Mouse (Mus musculus): Measurements from ENCODE around the gene Hist1h1t. TPM values are rescaled to one million over a fixed set of nuclear protein-coding genes. Genes with fewer than 3 reads are reported as not detected.
"Not testable (repeated sequence)": the region's sequence is repeated elsewhere in the genome, so short reads cannot be mapped to it uniquely, and the experiment has no call there.

Gene Hist1h1t
- polyA plus RNA-seq, 1 experiment from 2014 or later = not detected

DNA sequence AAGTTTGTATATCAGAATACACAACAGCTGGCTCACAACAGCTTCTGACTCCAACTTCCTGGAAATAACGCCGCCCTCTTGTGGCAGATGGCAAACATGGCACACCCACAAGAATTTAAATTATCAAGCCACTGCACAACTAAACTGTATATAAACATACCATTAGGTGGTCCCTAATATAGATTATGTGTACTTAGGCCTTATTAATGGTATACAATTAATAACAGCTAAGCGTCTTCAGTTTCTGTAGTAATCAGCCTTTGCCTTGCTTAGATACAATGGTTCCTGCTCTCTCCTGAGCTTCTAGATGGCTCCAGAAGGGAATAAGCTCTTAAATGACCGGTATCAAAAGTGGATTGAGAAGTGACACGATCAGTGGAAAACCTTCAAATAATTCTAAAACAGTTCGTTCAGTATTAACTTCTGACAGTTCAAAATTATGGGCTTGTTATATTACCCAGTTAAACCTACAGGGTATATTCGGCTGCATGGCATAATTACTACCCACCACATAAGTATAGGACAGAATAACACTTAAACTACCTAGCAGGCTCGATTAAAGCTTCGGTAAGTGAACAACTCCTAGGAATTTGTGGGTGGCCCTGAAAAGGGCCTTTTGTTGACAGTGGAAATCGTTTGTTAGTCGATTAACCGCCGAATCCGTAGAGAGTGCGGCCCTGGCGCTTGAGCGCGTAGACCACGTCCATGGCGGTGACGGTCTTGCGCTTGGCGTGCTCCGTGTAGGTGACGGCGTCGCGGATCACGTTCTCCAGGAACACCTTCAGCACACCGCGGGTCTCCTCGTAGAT is 2.1 kb downstream of the Hist1h1t start:
- H3K27ac ChIP-seq (ENCODE audit: low read depth, low read length) = peak overlapping the region; percentile 94
- under 1% methylated on average over 24 of the region's 32 CpGs for WGBS
- H3K9ac ChIP-seq (ENCODE audit: low read depth, low read length) = peak overlapping the region; percentile 76
- H3K36me3 ChIP-seq (ENCODE audit: control insufficient read depth, insufficient read depth, low read length) = no peaks in the 10 kb centered on the region
- peak; percentile 20; the same call in 1 of the 2 replicates for ATAC-seq (ENCODE audit: low FRiP score, low TSS enrichment)
- H3K4me2 ChIP-seq (replicated peaks; ENCODE audit: low read depth, low read length) = peak overlapping the region; percentile 74
- H3K27me3 ChIP-seq (ENCODE audit: control insufficient read depth, insufficient read depth, low read length) = no peaks in the 10 kb centered on the region
- 0 out of 2 replicates have a peak, but pooled peaks cover 6% of the 10 kb centered on the region for H3K4me1 ChIP-seq (ENCODE audit: control insufficient read depth, insufficient read depth, low read length)
- no peaks in the 10 kb centered on the region for H3K9me3 ChIP-seq (ENCODE audit: control insufficient read depth, low read length)
- peak overlapping the region; percentile 45 for H3K4me3 ChIP-seq (ENCODE audit: low read length)

DNA sequence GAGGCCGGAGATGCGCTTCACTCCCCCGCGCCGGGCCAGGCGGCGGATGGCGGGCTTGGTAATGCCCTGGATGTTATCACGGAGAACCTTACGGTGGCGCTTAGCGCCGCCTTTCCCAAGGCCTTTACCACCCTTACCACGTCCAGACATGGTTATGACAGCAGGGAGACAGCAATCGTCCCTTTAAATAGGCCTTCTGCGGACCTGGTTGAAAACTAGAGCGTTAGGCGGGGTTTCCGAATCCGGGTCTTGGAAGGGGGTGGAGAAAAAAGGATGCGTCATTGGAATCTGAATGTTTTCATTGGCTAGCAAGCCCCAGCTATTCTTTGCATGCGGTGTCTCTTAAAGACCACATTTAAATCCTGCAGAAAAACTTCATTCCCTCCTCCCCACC is 2.7 kb downstream of the Hist1h1t start, which contains the start of gene Hist1h4c:
Gene Hist1h4c (minus strand): TSS at position 155 of the 394 bp plus-strand sequence.
- ATAC-seq (ENCODE audit: low FRiP score, low TSS enrichment) = peak; percentile 97
- no peaks in the 10 kb centered on the region for H3K9me3 ChIP-seq (ENCODE audit: control insufficient read depth, low read length)
- peak within 1 kb of the TSS; percentile 74 for H3K4me2 ChIP-seq (replicated peaks; ENCODE audit: low read depth, low read length)
- H3K27me3 ChIP-seq (ENCODE audit: control insufficient read depth, insufficient read depth, low read length) = no peaks in the 10 kb centered on the region
- H3K27ac ChIP-seq (ENCODE audit: low read depth, low read length) = peak within 1 kb of the TSS; percentile 94
- H3K36me3 ChIP-seq (ENCODE audit: control insufficient read depth, insufficient read depth, low read length) = no peaks in the 10 kb centered on the region
- peak within 1 kb of the TSS; percentile 76 for H3K9ac ChIP-seq (ENCODE audit: low read depth, low read length)
- H3K4me3 ChIP-seq (ENCODE audit: low read length) = peak within 1 kb of the TSS; percentile 45
- H3K4me1 ChIP-seq (ENCODE audit: control insufficient read depth, insufficient read depth, low read length) = 0 out of 2 replicates have a peak, but pooled peaks cover 6% of the 10 kb centered on the region
- under 1% methylated on average over 14 of the region's 22 CpGs for WGBS

DNA sequence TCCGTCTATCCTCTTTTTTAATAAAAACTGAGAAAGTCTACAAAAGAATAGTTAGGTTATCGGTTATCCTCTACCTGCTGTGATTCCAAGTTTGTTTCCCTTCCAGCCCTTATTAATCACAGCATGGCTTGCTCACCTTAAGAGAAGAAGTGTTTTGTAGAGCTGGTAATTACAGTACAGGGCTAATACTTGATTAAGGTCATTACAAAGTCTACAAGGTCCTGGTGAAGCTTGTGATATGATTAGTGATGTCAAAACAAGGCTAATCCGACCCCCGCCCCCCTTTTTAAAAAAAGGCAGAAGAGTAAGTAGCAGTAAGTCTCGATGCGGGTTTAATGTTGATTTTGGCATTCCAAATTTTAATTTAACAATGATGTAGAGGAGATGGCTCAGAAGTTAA is 3.4 kb downstream of the Hist1h1t start:
- no peak overlapping the region for H3K9ac ChIP-seq (ENCODE audit: low read depth, low read length)
- H3K27me3 ChIP-seq (ENCODE audit: control insufficient read depth, insufficient read depth, low read length) = no peaks in the 10 kb centered on the region
- H3K4me1 ChIP-seq (ENCODE audit: control insufficient read depth, insufficient read depth, low read length) = 0 out of 2 replicates have a peak, but pooled peaks cover 6% of the 10 kb centered on the region
- 0 out of 2 replicates have a peak overlapping the region, but pooled peaks have one; percentile 23 for H3K4me2 ChIP-seq (replicated peaks; ENCODE audit: low read depth, low read length)
- no peaks in the 10 kb centered on the region for H3K36me3 ChIP-seq (ENCODE audit: control insufficient read depth, insufficient read depth, low read length)
- peak overlapping the region; percentile 65 for H3K27ac ChIP-seq (ENCODE audit: low read depth, low read length)
- no peaks in the 10 kb centered on the region for H3K9me3 ChIP-seq (ENCODE audit: control insufficient read depth, low read length)
- no peak overlapping the region for H3K4me3 ChIP-seq (ENCODE audit: low read length)
- WGBS = 72% methylated on average over 6 of the region's 6 CpGs
- ATAC-seq (ENCODE audit: low FRiP score, low TSS enrichment) = no peak

DNA sequence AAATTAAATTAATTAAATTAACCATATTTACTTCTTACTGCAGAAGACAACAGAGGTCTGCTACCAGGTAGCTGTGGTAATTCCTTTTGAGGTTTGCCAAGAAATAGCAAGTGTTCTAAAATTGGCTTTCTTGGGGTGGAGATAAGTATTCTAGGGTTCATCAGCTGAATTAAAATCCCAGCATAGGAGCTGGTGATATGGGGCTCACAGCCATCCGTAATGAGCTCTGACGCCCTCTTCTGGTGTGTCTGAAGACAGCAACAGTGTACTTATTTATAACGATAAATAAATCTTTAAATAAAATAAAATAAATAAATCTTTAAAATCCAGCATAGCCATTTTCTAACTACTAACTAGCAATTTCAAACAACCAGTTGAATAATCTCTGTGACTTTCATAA is 4.2 kb downstream of the Hist1h1t start:
- Histone ChIP-seq H3K27me3 (ENCODE audit: control insufficient read depth, insufficient read depth, low read length) (no peaks in the 10 kb centered on the region), H3K36me3 (ENCODE audit: control insufficient read depth, insufficient read depth, low read length) (no peaks in the 10 kb centered on the region), H3K9ac (ENCODE audit: low read depth, low read length) (no peak overlapping the region), H3K9me3 (ENCODE audit: control insufficient read depth, low read length) (no peaks in the 10 kb centered on the region), H3K27ac (ENCODE audit: low read depth, low read length) (no peak overlapping the region), H3K4me3 (ENCODE audit: low read length) (no peak overlapping the region), H3K4me1 (ENCODE audit: control insufficient read depth, insufficient read depth, low read length) (0 out of 2 replicates have a peak, but pooled peaks cover 6% of the 10 kb centered on the region), H3K4me2 (replicated peaks; ENCODE audit: low read depth, low read length) (no peak overlapping the region)
- ATAC-seq (ENCODE audit: low FRiP score, low TSS enrichment) = no peak
- 76% methylated on average over 3 of the region's 3 CpGs for WGBS

DNA sequence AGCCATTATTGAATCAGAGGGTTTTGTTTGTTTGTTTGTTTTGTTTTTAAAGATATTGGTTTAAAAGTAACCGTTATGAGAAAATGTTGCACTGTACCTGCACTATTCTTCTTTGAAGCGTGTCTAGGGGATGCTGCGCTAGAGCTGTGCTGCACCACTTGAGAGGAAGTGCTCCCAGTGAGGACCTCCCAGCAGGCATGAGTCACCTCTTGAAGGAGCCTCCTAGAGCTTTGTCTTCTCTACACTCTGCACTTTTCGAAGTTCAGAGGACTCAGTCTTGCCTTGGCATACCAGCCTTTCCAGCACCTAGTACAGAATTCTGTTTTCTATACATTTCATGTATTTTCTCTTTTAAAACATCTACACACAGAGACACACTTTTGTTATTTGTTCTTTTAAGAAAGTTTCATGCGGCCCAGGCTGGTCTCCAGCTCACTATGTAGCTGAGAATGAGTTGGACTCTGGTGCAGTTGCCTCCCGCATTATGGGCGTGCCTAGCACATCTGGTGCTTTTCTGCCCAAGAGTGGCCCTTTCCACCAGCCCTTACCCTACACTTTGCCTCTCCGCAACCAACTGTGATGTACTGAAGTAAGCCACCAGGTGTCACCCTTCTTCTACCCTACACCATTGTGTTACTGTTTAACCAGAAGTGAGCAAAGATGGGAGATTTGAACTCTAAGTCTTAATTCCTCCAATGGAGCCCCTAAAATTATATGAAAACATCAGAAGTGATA is 5.3 kb downstream of the Hist1h1t start:
- Histone ChIP-seq H3K27me3 (ENCODE audit: control insufficient read depth, insufficient read depth, low read length) (no peaks in the 10 kb centered on the region), H3K9ac (ENCODE audit: low read depth, low read length) (no peak overlapping the region), H3K9me3 (ENCODE audit: control insufficient read depth, low read length) (no peaks in the 10 kb centered on the region), H3K4me1 (ENCODE audit: control insufficient read depth, insufficient read depth, low read length) (0 out of 2 replicates have a peak, but pooled peaks cover 2% of the 10 kb centered on the region), H3K36me3 (ENCODE audit: control insufficient read depth, insufficient read depth, low read length) (no peaks in the 10 kb centered on the region), H3K27ac (ENCODE audit: low read depth, low read length) (no peak overlapping the region), H3K4me3 (ENCODE audit: low read length) (no peak overlapping the region), H3K4me2 (replicated peaks; ENCODE audit: low read depth, low read length) (no peak overlapping the region)
- 25% methylated on average over 8 of the region's 8 CpGs for WGBS
- peak; percentile 65 for ATAC-seq (ENCODE audit: low FRiP score, low TSS enrichment)

DNA sequence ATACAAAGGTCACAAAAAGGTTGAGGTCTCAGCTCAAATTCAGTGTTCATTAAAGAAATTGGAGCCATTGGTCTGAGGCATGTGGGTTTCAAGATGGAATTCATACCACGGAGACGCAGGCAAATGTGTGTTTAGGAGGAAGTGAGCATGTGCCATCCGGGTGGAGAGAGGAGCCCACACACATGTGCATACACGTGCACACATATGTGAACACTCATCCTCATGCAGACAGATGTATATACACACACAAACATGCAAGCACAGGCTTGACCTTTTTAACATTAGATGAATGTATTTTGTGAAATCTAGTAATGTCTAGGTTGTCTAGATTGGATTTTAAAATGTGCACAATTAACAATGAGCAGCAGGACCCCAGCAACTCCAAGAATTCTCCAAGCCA is 6.6 kb downstream of the Hist1h1t start:
- H3K36me3 ChIP-seq (ENCODE audit: control insufficient read depth, insufficient read depth, low read length) = no peaks in the 10 kb centered on the region
- H3K4me2 ChIP-seq (replicated peaks; ENCODE audit: low read depth, low read length) = no peak overlapping the region
- H3K27me3 ChIP-seq (ENCODE audit: control insufficient read depth, insufficient read depth, low read length) = no peaks in the 10 kb centered on the region
- 78% methylated on average over 4 of the region's 4 CpGs for WGBS
- no peak overlapping the region for H3K4me3 ChIP-seq (ENCODE audit: low read length)
- ATAC-seq (ENCODE audit: low FRiP score, low TSS enrichment) = no peak
- H3K9ac ChIP-seq (ENCODE audit: low read depth, low read length) = no peak overlapping the region
- H3K27ac ChIP-seq (ENCODE audit: low read depth, low read length) = no peak overlapping the region
- no peaks in the 10 kb centered on the region for H3K9me3 ChIP-seq (ENCODE audit: control insufficient read depth, low read length)
- H3K4me1 ChIP-seq (ENCODE audit: control insufficient read depth, insufficient read depth, low read length) = no peaks in the 10 kb centered on the region

DNA sequence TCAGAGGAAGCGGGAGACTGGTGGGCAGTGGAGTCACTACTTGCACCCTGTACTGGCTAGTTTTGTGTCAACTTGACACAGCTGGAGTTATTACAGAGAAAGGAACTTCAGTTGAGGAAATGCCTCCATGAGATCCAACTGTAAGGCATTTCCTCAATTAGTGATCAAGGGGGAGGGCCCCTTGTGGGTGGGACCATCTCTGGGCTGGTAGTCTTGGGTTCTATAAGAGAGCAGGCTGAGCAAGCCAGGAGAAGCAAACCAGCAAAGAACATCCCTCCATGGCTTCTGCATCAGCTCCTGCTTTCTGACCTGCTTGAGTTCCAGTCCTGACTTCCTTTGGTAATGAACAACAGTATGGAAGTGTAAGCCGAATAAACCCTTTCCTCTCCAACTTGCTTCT is 7.2 kb downstream of the Hist1h1t start:
- H3K9me3 ChIP-seq (ENCODE audit: control insufficient read depth, low read length); H3K27me3 ChIP-seq (ENCODE audit: control insufficient read depth, insufficient read depth, low read length); ATAC-seq (ENCODE audit: low FRiP score, low TSS enrichment); H3K4me2 ChIP-seq (replicated peaks; ENCODE audit: low read depth, low read length); H3K27ac ChIP-seq (ENCODE audit: low read depth, low read length); H3K4me1 ChIP-seq (ENCODE audit: control insufficient read depth, insufficient read depth, low read length); H3K36me3 ChIP-seq (ENCODE audit: control insufficient read depth, insufficient read depth, low read length); H3K4me3 ChIP-seq (ENCODE audit: low read length); H3K9ac ChIP-seq (ENCODE audit: low read depth, low read length): not testable (repeated sequence)
- WGBS = 76% methylated on average over 2 of the region's 2 CpGs

DNA sequence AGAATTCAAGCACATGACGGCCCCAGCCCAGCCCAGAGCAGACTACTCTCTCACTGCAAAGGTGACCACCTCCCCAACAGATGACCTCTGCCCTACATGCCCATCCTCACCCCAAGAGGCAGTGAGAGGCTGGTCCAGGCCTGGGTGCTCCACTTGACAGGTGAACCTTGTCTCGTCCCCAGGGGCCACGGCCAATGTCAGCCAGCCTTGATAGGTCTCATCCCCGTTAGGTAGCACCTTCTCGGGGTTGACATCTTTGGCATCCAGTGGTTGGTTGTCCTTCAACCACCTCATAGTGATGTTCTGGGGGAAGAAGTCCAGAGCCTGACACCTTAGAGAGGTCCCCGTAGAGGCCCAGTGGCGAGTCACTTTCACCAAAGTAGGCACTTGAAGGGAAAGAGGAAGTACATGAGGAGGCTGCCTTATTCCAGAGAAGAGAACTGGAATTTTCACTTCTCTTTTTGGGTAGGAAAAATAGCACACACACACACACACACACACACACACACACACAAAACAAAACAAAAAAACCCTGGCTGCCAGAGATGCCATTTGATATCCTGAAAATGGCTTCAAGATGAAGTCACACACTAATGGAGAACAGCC is 10.2 kb downstream of the Hist1h1t start:
- Histone ChIP-seq H3K27ac (ENCODE audit: low read depth, low read length) (no peak overlapping the region), H3K9ac (ENCODE audit: low read depth, low read length) (no peak overlapping the region), H3K4me3 (ENCODE audit: low read length) (no peak overlapping the region), H3K9me3 (ENCODE audit: control insufficient read depth, low read length) (no peaks in the 10 kb centered on the region), H3K4me2 (replicated peaks; ENCODE audit: low read depth, low read length) (no peak overlapping the region), H3K27me3 (ENCODE audit: control insufficient read depth, insufficient read depth, low read length) (no peaks in the 10 kb centered on the region), H3K4me1 (ENCODE audit: control insufficient read depth, insufficient read depth, low read length) (no peaks in the 10 kb centered on the region), H3K36me3 (ENCODE audit: control insufficient read depth, insufficient read depth, low read length) (no peaks in the 10 kb centered on the region)
- WGBS = 94% methylated on average over 7 of the region's 7 CpGs
- no peak for ATAC-seq (ENCODE audit: low FRiP score, low TSS enrichment)
